Mouse (Mus musculus) hindbrain, embryonic 16.5 days (tissue): ENCODE data around the gene Agmo. TPM values are rescaled to one million over a fixed set of nuclear protein-coding genes. Genes with fewer than 3 reads are reported as not detected.
A peak's percentile ranks its signal among the peaks of the same experiment; 100 is the strongest.

Experiments
- ATAC-seq: fragments of 200-750 bp; cut with Nextera tagmentation; 2 replicates; pipeline ENCODE4 v1.8.0; 2017; ENCODE audit warnings: moderate TSS enrichment, moderate library complexity
- H3K27ac ChIP-seq: fragments of 300-500 bp; sonication (generic); 2 replicates; pipeline ENCODE4 v1.5.1; 2014; ENCODE audit warnings: low read depth, mild to moderate bottlenecking, control low read depth, low read length, moderate library complexity
- H3K27me3 ChIP-seq: fragments of 300-500 bp; sonication (generic); replicated peaks from 2 replicates; pipeline ENCODE4 v1.6.1; 2014; ENCODE audit warnings: low read length; ENCODE audit not compliant: control insufficient read depth, insufficient read depth
- H3K36me3 ChIP-seq: fragments of 300-500 bp; sonication (generic); 2 replicates; pipeline ENCODE4 v1.6.1; 2014; ENCODE audit warnings: mild to moderate bottlenecking, low read length, moderate library complexity, mixed read lengths; ENCODE audit not compliant: control insufficient read depth, insufficient read depth
- H3K4me1 ChIP-seq: fragments of 300-500 bp; sonication (generic); 2 replicates; pipeline ENCODE4 v1.6.1; 2014; ENCODE audit warnings: low read depth, low read length; ENCODE audit not compliant: control insufficient read depth, insufficient read depth
- H3K4me2 ChIP-seq: fragments of 300-500 bp; sonication (generic); 2 replicates; pipeline ENCODE4 v1.6.1; 2014; ENCODE audit warnings: mild to moderate bottlenecking, low read length, control low read depth, moderate library complexity
- H3K4me3 ChIP-seq: fragments of 300-500 bp; sonication (generic); 2 replicates; pipeline ENCODE4 v1.5.1; 2014; ENCODE audit warnings: mild to moderate bottlenecking, low read length, control low read depth, moderate library complexity
- H3K9ac ChIP-seq: fragments of 300-500 bp; sonication (generic); 2 replicates; pipeline ENCODE4 v1.6.1; 2014; ENCODE audit warnings: low read depth, mild to moderate bottlenecking, control low read depth, low read length, moderate library complexity
- H3K9me3 ChIP-seq: fragments of 300-500 bp; sonication (generic); 2 replicates; pipeline ENCODE4 v1.6.1; 2014; ENCODE audit warnings: mild to moderate bottlenecking, low read length, moderate library complexity; ENCODE audit not compliant: control insufficient read depth
- WGBS: fragments of 180-500 bp; shearing (Covaris S2); extraction: QIAGEN DNeasy Blood & Tissue Kit; methylation state at CpG from one replicate; pipeline ENCODE4 v1.1.7; 2014; 5-methylcytosine and 5-hydroxymethylcytosine counted together
- polyA plus RNA-seq: library from polyadenylated mRNA; unstranded; fragments of >200 nt; fragmentation: Nextera tagmentation; extraction: Ambion mirVana; gene quantifications from 2 replicates; pipeline ENCODE4 v1.2.1, GENCODE M21; 2015

The Agmo gene
- polyA plus RNA-seq, 1 experiment from 2014 or later = 1.3 TPM

DNA sequence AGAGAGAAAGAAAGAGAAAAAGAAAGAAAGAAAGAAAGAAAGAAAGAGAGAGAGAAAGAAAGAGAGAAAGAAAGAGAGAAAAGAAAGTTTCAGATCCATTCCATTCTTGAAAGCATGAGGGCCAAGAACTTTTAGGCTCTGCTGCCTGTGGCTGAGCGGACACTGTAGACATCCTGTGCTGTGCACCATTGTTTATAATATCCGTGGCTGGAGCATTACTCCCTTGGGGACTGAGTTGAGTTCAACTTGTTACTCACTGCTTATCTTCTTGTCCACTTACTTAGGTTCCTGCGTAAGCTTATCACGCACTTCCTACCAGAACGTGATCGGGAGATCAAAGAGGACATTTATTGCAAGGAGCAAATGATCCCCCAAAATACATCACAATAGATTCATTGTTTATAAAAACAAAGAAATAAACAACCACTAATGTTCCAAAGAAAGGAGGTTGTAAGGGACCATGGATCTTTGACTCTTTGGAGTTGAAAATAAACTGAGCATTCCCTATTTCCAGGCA, 27.3 kb downstream of the Agmo start:
- no peak overlapping the region for H3K27ac ChIP-seq

GRCm38 (mm10) chr12:37272660-37273059, 31.2 kb downstream of the Agmo start:
- Histone ChIP-seq H3K4me1 (no peaks in the 10 kb centered on the region), H3K9ac (no peak overlapping the region), H3K36me3 (no peaks in the 10 kb centered on the region), H3K4me2 (no peak overlapping the region), H3K9me3 (no peaks in the 10 kb centered on the region), H3K4me3 (no peak overlapping the region), H3K27ac (no peak overlapping the region), H3K27me3 (no peaks in the 10 kb centered on the region)
- ATAC-seq = no peak
- 84% methylated on average over 3 of the region's 3 CpGs for WGBS

More for the DNA sequence above, 27.3 kb downstream of the Agmo start:
- H3K4me3 ChIP-seq = no peak overlapping the region
- no peak overlapping the region for H3K4me2 ChIP-seq
- H3K4me1 ChIP-seq = no peaks in the 10 kb centered on the region
- H3K9me3 ChIP-seq = no peaks in the 10 kb centered on the region
- WGBS = 61% methylated on average over 6 of the region's 6 CpGs
- no peaks in the 10 kb centered on the region for H3K27me3 ChIP-seq
- no peak for ATAC-seq
- H3K36me3 ChIP-seq = no peaks in the 10 kb centered on the region
- H3K9ac ChIP-seq = no peak overlapping the region

DNA sequence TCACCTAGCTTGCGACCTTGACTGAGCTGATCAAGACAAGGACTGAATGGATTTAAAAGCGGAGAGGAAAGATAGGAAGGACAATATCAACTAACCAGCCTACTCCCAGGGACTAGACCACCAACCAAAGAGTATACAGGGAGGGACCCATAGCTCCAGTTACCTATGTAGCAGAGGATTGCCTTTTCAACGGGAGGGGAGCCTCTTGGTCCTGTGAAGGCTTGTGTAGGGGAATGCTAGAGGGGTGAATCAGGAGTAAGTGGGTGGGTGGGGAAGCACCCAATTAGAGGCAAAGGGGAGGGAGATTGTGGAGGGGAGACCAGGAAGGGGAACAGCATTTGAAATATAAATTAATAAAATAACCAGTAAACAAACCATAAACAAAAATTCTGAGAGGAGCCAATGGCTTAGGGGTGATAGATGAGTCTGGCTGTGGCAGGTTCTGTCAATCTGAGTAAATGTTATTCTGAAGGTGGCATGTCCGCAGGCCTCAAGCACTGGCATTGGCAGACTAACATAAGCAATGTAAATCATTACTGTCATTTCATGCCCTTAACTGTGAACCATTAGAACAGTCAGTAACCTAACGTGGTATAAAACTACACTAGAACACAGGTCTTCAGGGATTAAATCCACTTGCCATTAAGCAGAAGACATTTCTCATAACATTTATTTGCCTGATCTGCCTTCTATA, 32.7 kb downstream of the Agmo start:
- Histone ChIP-seq H3K9me3 (no peaks in the 10 kb centered on the region), H3K27ac (no peak overlapping the region), H3K36me3 (no peaks in the 10 kb centered on the region), H3K27me3 (no peaks in the 10 kb centered on the region), H3K4me2 (no peak overlapping the region), H3K4me3 (no peak overlapping the region), H3K4me1 (no peaks in the 10 kb centered on the region), H3K9ac (no peak overlapping the region)
- 76% methylated on average over 5 of the region's 5 CpGs for WGBS
- no peak for ATAC-seq

DNA sequence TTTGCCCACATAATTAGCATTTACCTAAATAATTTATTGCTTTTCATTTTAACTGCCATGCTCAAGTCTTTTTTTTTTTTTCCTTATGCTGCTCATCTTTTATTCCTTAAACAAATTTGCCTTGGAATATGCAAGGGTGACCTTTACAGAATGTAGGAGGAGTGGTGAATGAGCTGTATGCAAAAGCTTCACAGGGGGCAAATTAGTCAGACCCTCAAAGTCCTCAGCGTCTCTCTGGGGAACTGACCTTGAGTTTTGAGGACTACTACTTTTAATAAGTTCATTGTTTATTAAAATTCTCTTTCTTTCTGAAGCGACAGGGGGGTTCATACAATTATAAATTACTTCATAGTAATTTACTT, 33.2 kb downstream of the Agmo start:
- H3K27ac ChIP-seq = no peak overlapping the region
- H3K4me1 ChIP-seq = no peaks in the 10 kb centered on the region
- ATAC-seq = no peak
- H3K9me3 ChIP-seq = no peaks in the 10 kb centered on the region
- no peaks in the 10 kb centered on the region for H3K27me3 ChIP-seq
- H3K4me2 ChIP-seq = no peak overlapping the region
- WGBS = 51% methylated on average over 2 of the region's 2 CpGs
- H3K4me3 ChIP-seq = no peak overlapping the region
- no peaks in the 10 kb centered on the region for H3K36me3 ChIP-seq
- H3K9ac ChIP-seq = no peak overlapping the region

- no peaks in the 10 kb centered on the region for H3K27me3 ChIP-seq
- 74% methylated on average over 1 of the region's 1 CpGs for WGBS
- ATAC-seq = no peak
Observed at GRCm38 (mm10) chr12:37306956-37307466, 65.6 kb downstream of the Agmo start.

DNA sequence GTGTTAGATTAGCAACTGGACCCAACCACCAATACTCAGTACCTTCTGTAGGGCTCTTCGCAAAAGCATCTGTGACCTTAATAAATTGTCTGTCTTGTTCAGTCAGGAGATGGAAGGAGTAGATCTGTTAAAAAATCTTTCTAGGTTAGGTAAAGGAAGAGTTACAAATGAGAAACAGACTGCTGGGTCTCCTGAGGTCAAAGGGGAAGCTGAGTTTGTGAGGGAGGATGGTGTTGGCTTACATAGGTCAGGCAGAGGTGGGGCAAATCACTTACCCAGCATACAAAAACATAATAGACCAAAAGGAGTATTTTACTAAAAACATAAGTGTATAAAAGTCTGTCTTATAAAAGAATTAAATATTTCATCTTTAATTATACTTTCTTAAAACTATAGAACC, 69.3 kb downstream of the Agmo start:
- Histone ChIP-seq H3K27me3 (no peaks in the 10 kb centered on the region), H3K9ac (no peak overlapping the region), H3K4me2 (no peak overlapping the region), H3K4me3 (no peak overlapping the region), H3K4me1 (no peaks in the 10 kb centered on the region), H3K36me3 (no peaks in the 10 kb centered on the region), H3K27ac (no peak overlapping the region), H3K9me3 (no peaks in the 10 kb centered on the region)
- 82% methylated on average over 1 of the region's 1 CpGs for WGBS
- ATAC-seq = no peak

More at GRCm38 (mm10) chr12:37306956-37307466, 65.6 kb downstream of the Agmo start:
- Histone ChIP-seq H3K36me3 (no peaks in the 10 kb centered on the region), H3K9ac (no peak overlapping the region), H3K4me1 (no peaks in the 10 kb centered on the region), H3K4me3 (no peak overlapping the region), H3K9me3 (no peaks in the 10 kb centered on the region), H3K4me2 (no peak overlapping the region), H3K27ac (no peak overlapping the region)

- H3K36me3 ChIP-seq = no peaks in the 10 kb centered on the region
- WGBS = 50% methylated on average over 3 of the region's 3 CpGs
- H3K9ac ChIP-seq = no peak overlapping the region
- no peaks in the 10 kb centered on the region for H3K27me3 ChIP-seq
- no peak overlapping the region for H3K4me3 ChIP-seq
- H3K4me2 ChIP-seq = no peak overlapping the region
- no peak overlapping the region for H3K27ac ChIP-seq
- H3K9me3 ChIP-seq = no peaks in the 10 kb centered on the region
- ATAC-seq = no peak
- H3K4me1 ChIP-seq = no peaks in the 10 kb centered on the region
Observed at GRCm38 (mm10) chr12:37322860-37323259, 81.4 kb downstream of the Agmo start.

DNA sequence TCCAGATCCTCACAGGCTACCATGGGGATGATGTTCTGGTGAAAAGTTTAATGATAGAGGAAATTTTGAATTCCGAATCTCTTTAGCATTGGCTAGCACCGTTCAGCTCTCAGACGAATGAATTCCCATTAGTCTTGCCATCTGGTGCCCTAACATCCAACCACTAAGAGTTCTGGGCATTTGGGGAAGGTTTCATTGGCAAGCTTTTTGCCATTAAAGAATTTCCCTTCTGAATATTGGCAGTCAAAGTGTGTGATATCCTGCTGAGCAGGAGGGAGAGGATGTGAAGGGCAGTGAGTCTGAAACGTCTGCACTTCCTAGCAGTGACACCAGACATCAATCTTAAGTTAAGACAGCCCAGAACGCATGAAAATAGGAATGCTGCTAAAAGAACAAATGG, 93.5 kb downstream of the Agmo start:
- ATAC-seq = peak; percentile 75
- Histone ChIP-seq H3K36me3 (no peaks in the 10 kb centered on the region), H3K9me3 (no peaks in the 10 kb centered on the region), H3K4me3 (no peak overlapping the region), H3K27me3 (no peaks in the 10 kb centered on the region), H3K9ac (no peak overlapping the region), H3K4me1 (no peaks in the 10 kb centered on the region), H3K27ac (no peak overlapping the region), H3K4me2 (no peak overlapping the region)
- WGBS = 39% methylated on average over 5 of the region's 5 CpGs

GRCm38 (mm10) chr12:37344225-37344624, 102.8 kb downstream of the Agmo start:
- Histone ChIP-seq H3K9ac (no peak overlapping the region), H3K9me3 (no peaks in the 10 kb centered on the region), H3K4me3 (no peak overlapping the region), H3K27ac (no peak overlapping the region), H3K36me3 (no peaks in the 10 kb centered on the region), H3K27me3 (no peaks in the 10 kb centered on the region), H3K4me2 (no peak overlapping the region), H3K4me1 (no peaks in the 10 kb centered on the region)
- no peak for ATAC-seq
- 55% methylated on average over 5 of the region's 5 CpGs for WGBS
